Comparison of ENCODE assay signal across 13 mouse cellular contexts in genomic region chr5:100304403-100304802, GRCm38 (mm10).
A peak's percentile ranks its signal among the peaks of the same experiment; 100 is the strongest.
DNase-seq lines count a peak whose midpoint lies in the region; ATAC-seq and TF ChIP-seq lines count a peak whose summit lies in the region.
"Had no signal": no experiment of that assay in that cellular context is flagged by ENCODE, and none has a peak within 500 bp of the region (broad histone marks: within the 10 kb centered on the region; RNA-seq: fewer than 3 reads in every experiment).

No protein-coding gene starts in this region.

- no peak for ATAC-seq in hindbrain, embryonic 14.5 days (ENCODE audit: low FRiP score)
- ATAC-seq in hindbrain, embryonic 13.5 days (ENCODE audit: low FRiP score), result no peak
- ATAC-seq in lung, postnatal 0 days, result no peak
- ATAC-seq: intestine, embryonic 15.5 days had no signal

- 87% methylated on average over 3 of the region's 3 CpGs for WGBS in hindbrain, embryonic 14.5 days
- 83% methylated on average over 3 of the region's 3 CpGs for WGBS in hindbrain, embryonic 13.5 days
- WGBS in lung, postnatal 0 days, result 57% methylated on average over 3 of the region's 3 CpGs

- peak; percentile 68 for TF ChIP-seq CTCF in lung, postnatal 0 days (IDR thresholded peaks at IDR 0.05)

- no peak overlapping the region for H3K4me3 ChIP-seq in hindbrain, embryonic 14.5 days (replicated peaks; ENCODE audit: low read length)
- H3K4me3 ChIP-seq in hindbrain, embryonic 13.5 days, result no peak overlapping the region
- no peak overlapping the region for H3K4me3 ChIP-seq in lung, postnatal 0 days (ENCODE audit: low read depth, low read length)
- H3K4me3 ChIP-seq: embryonic facial prominence, embryonic 13.5 days; intestine, embryonic 15.5 days had no signal

- DNase-seq in adrenal gland, postnatal 10 days, result peak; percentile 25
- no peak for DNase-seq in adrenal gland, adult 18-20 months (ENCODE audit: low spot score in 2 of 2)
- DNase-seq in hindbrain, embryonic 14.5 days (ENCODE audit: low spot score), result peak; percentile 46
- peak; percentile 65 for DNase-seq in lung, postnatal 0 days (ENCODE audit: low spot score)
- no peak for DNase-seq in lung, postnatal 25 days (ENCODE audit: low spot score)
- peak; percentile 29 for DNase-seq in retina, postnatal 7 days (ENCODE audit: low read depth, low spot score)
- DNase-seq in urinary bladder, postnatal 36 days (ENCODE audit: low spot score in 2 of 2), result no peak
- DNase-seq: B cell, adult 2 months; thymus, postnatal 4 days had no signal

- no peaks in the 10 kb centered on the region for H3K9me3 ChIP-seq in hindbrain, embryonic 14.5 days (ENCODE audit: control insufficient read depth, low read length)
- H3K9me3 ChIP-seq in hindbrain, embryonic 13.5 days, result no peaks in the 10 kb centered on the region
- no peaks in the 10 kb centered on the region for H3K9me3 ChIP-seq in lung, postnatal 0 days (ENCODE audit: low read length)
- H3K9me3 ChIP-seq: embryonic facial prominence, embryonic 13.5 days; intestine, embryonic 15.5 days had no signal

- no peaks in the 10 kb centered on the region for H3K36me3 ChIP-seq in hindbrain, embryonic 14.5 days (replicated peaks; ENCODE audit: control insufficient read depth, insufficient read depth)
- no peaks in the 10 kb centered on the region for H3K36me3 ChIP-seq in hindbrain, embryonic 13.5 days
- no peaks in the 10 kb centered on the region for H3K36me3 ChIP-seq in lung, postnatal 0 days (ENCODE audit: insufficient read depth, low read length)
- H3K36me3 ChIP-seq: embryonic facial prominence, embryonic 13.5 days; intestine, embryonic 15.5 days had no signal

- H3K4me1 ChIP-seq in hindbrain, embryonic 14.5 days (replicated peaks; ENCODE audit: control insufficient read depth, insufficient read depth, low read length), result no peaks in the 10 kb centered on the region
- no peaks in the 10 kb centered on the region for H3K4me1 ChIP-seq in hindbrain, embryonic 13.5 days (replicated peaks)
- no peaks in the 10 kb centered on the region for H3K4me1 ChIP-seq in lung, postnatal 0 days (ENCODE audit: insufficient read depth, low read depth, low read length)
- H3K4me1 ChIP-seq: embryonic facial prominence, embryonic 13.5 days; intestine, embryonic 15.5 days had no signal

- no peak for TF ChIP-seq EP300 in lung, postnatal 0 days (IDR thresholded peaks at IDR 0.05)

- H3K27ac ChIP-seq in hindbrain, embryonic 14.5 days, result no peak overlapping the region
- H3K27ac ChIP-seq in hindbrain, embryonic 13.5 days, result no peak overlapping the region
- H3K27ac ChIP-seq in lung, postnatal 0 days (ENCODE audit: low read length), result no peak overlapping the region
- H3K27ac ChIP-seq: embryonic facial prominence, embryonic 13.5 days; intestine, embryonic 15.5 days had no signal

- no peak overlapping the region for H3K9ac ChIP-seq in hindbrain, embryonic 14.5 days
- no peak overlapping the region for H3K9ac ChIP-seq in hindbrain, embryonic 13.5 days
- no peak overlapping the region for H3K9ac ChIP-seq in lung, postnatal 0 days (replicated peaks; ENCODE audit: low read depth)
- H3K9ac ChIP-seq: embryonic facial prominence, embryonic 13.5 days; intestine, embryonic 15.5 days had no signal

- no peak overlapping the region for H3K4me2 ChIP-seq in hindbrain, embryonic 14.5 days (replicated peaks)
- H3K4me2 ChIP-seq in hindbrain, embryonic 13.5 days, result no peak overlapping the region
- H3K4me2 ChIP-seq in lung, postnatal 0 days (replicated peaks; ENCODE audit: low read depth, low read length), result no peak overlapping the region
- H3K4me2 ChIP-seq: embryonic facial prominence, embryonic 13.5 days; intestine, embryonic 15.5 days; liver, embryonic 11.5 days had no signal

- H3K27me3 ChIP-seq in hindbrain, embryonic 14.5 days (ENCODE audit: control insufficient read depth, insufficient read depth, low read length), result no peaks in the 10 kb centered on the region
- H3K27me3 ChIP-seq in hindbrain, embryonic 13.5 days, result no peaks in the 10 kb centered on the region
- H3K27me3 ChIP-seq in lung, postnatal 0 days (replicated peaks; ENCODE audit: insufficient read depth, low read length), result no peaks in the 10 kb centered on the region
- H3K27me3 ChIP-seq: embryonic facial prominence, embryonic 13.5 days; intestine, embryonic 15.5 days had no signal

Comparison
In these comparisons a context has a peak if more than half of its experiments do, and no peak if none do; other contexts are left out.
1. DNase-seq: peak in adrenal gland, postnatal 10 days (single experiment), hindbrain, embryonic 14.5 days (single experiment), lung, postnatal 0 days (single experiment) and retina, postnatal 7 days (single experiment); none in adrenal gland, adult 18-20 months (0 of 2), lung, postnatal 25 days (single experiment) and urinary bladder, postnatal 36 days (0 of 2).